Mouse (Mus musculus) thymus, postnatal 25 days (tissue): ENCODE data around the gene 9430097D07Rik.

Experiments
- DNase-seq: peaks from one replicate; pipeline ENCODE4 v3.0.0; 2022

9430097D07Rik gene

GRCm38 (mm10) chr2:32596725-32597124, 21.2 kb upstream of the 9430097D07Rik start:
- no peak for DNase-seq

DNA sequence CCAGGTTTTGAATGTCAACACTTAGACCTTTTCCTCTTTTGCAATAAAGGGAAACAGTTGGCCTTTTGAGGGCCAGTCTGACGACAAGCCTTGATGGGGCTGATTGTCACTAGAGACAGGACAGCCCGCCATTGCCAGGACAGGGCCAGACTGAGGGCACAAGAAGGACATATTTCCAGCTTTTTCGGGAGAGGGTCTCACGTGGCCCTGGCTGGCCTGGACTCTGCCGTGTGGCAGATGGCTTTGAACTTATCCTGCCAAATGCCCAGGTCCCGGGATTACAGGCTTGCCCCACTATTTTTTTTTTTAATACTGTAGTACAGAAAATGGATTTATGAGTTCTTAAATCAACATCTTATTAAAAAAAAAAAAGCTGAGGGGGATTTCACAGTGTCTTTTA, 15.8 kb upstream of the 9430097D07Rik start:
- DNase-seq, result no peak

GRCm38 (mm10) chr2:32590224-32590623, 14.7 kb upstream of the 9430097D07Rik start:
- DNase-seq, result no peak

DNA sequence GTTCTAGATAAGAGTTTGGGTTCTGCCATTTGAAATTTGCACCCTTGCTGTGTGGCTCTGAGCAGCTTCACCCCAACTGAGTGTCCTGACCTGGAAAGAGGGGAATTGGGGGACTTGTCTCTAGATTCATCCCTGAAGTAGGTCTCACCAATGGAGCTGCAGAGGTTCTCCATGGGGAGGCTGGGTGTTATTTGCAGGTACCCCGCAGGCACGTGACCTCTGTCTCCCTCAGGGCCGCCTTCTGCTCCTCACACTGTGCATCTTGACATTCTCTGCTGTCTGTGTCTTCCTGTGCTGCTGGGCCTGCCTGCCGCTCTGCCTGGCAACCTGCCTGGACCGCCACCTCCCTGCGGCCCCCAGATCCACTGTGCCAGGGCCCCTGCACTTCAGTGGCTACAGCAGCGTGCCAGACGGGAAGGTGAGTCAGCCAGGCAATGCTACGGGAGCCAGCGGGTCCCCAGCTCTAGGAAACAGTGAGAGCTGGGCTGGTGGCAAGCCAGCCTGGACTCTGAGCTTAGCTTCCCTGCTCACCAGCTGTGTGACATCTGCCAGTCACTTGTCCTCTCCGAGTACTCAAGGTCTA, 13.8 kb upstream of the 9430097D07Rik start:
- DNase-seq, result no peak

- DNase-seq, result peak; percentile 44
Observed at GRCm38 (mm10) chr2:32587731-32588321, 12.3 kb upstream of the 9430097D07Rik start.

- DNase-seq, result peak; percentile 92
Observed at GRCm38 (mm10) chr2:32586871-32587351, 11.4 kb upstream of the 9430097D07Rik start, which contains the start of gene St6galnac4. St6galnac4 (plus strand) TSS chr2:32587095.

GRCm38 (mm10) chr2:32585149-32585714, 9.7 kb upstream of the 9430097D07Rik start:
- DNase-seq, result no peak

DNA sequence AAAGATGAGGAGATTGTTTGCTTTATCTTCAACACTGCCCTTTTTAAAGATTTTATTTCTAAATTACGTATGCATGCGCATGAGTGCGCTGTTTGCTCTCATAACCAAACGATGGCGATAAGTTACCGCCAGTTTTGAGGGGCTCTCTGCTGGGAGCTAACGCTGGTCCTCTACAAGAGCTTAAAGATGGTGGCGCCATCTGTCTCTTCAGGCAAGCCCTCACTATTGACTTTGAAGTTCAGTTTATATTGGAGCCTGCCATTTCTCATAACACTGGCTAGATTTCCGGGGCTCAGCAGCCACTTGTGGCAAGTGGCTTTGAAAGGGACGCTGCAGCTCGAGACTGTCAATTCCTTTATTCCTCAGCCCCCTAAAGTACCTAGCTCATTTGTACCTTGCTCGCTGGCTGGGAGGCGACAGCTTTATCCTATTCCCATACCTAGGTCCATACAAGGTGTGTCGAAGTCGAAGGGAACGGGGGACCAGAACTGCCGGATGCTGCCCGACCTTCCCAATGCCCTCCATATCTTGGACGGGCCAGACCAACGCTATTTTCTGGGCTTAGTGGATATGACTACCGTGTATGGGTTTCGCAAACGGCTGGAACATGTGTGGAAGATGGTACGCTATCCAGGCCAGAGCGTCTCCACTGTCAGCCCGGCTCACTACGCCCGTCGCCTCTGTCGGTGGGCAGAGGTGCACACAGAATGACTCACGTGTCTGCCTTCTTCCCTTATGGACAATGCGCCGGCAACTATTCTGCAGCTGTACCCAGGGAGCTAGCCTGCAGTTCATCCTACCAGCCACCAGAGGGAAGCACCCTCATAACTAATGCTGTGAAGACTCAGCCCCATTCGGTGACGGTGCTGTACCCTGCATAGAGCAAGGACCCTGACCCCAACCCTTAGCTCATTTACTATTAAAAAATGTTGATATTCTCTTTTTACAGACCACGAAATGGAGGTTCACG, 7.6 kb upstream of the 9430097D07Rik start:
- DNase-seq, result peak; percentile 83

GRCm38 (mm10) chr2:32581450-32582095, 6.1 kb upstream of the 9430097D07Rik start:
- DNase-seq, result peak; percentile 32

GRCm38 (mm10) chr2:32578146-32579046, 2.9 kb upstream of the 9430097D07Rik start:
- no peak for DNase-seq

DNA sequence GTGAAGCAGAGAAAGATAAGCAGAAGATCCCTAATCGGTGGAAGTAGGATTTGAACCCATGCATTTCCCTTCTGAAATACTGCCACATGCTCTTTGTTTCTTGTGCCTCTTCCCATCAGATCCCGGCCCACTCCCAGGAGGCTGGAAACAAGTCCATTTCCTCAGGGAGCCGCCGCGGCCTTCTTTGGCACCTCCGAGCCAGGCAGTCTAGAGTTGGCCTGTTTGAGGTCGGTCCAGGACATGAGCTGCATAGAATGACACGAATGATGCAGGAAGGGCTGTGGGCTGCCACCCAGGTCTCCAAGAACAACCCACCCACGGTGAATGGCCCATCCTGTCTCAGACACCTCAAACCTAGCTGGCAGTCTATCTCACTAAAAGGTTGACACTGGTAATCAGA, 1.0 kb upstream of the 9430097D07Rik start:
- no peak for DNase-seq

DNA sequence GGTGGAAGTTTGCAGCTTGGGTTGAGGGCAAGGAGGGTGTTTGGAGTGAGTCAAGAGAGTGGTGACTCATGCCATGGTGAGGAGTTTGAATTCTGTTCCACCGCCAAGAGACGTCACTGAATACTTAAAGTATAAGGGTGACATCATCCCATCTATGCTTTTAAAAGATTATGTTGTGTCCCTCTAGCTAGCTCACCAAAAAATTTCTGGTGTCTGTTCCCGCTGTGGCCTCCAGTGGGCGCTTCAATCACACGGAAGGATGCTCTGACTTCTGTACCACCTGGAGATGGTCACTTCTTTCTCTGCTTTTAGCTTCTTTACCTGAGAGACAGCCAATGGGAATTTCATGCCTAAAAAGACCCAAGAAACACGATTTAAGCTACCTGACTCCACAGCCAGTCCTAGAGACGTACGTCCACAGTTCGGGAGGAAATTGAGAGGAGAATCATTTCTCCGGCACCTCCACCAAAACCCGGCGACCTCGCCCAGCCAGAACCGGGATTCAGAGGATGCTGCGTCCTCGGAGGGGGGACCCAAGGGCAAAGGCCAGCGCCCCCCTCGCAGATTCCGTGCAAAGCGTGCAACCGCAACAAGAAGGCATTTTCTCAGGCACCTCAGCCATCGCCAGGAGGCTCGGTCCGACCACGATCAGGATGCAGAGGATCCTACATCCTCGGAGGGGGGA, 441 bp downstream of the 9430097D07Rik start:
- DNase-seq, result peak; percentile 68

- no peak for DNase-seq
Observed at GRCm38 (mm10) chr2:32574497-32574896, 987 bp downstream of the 9430097D07Rik start, which contains the start of gene Pip5kl1. Pip5kl1 (plus strand) TSS chr2:32574797.

- no peak for DNase-seq
Observed at GRCm38 (mm10) chr2:32572196-32572595, 3.3 kb downstream of the 9430097D07Rik start.

DNA sequence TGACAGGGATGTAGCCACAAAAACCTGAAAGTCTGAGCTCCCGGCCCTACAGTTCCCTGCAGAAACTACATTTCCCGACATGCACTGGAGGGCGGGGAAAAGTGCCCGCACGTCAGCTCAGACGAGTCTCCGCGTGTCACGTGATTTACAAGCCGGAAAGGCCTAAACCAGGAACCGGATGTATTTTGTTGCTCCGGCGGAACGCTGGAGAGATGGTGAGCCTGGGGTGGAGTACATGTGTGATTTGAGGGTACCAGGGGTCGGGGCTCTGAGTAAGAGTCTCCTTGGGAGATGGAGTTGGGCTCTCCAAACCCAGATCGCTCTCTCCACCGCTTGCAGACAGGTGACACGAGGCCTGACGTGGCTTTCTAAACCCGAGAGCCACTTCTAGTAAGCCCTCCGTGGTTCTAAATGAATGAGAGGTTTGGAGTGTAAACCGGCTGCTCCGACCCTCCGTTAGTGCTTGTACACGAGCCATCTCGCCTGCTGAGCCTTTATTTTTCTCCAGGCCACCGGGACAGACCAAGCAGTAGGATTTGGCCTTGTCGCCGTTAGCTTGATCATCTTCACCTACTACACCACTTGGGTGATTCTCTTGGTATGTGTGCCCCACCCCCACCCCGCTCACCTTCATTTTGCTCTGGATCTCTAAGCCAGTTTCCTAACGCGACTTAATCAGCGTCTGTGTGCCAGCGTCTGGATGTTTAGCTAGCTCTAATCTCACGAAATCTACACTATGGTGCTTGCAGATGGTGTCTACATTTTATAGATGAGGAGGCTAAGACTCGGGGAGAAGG, 4.6 kb downstream of the 9430097D07Rik start, which contains the start of gene Dpm2:
TSS of gene Dpm2 (plus strand) at position 161 of the 797 bp plus-strand sequence.
- peak; percentile 90 for DNase-seq

GRCm38 (mm10) chr2:32568941-32569340, 6.5 kb downstream of the 9430097D07Rik start:
- no peak for DNase-seq

- DNase-seq, result no peak
Observed at GRCm38 (mm10) chr2:32568149-32568548, 7.3 kb downstream of the 9430097D07Rik start.

GRCm38 (mm10) chr2:32566536-32567063, 8.9 kb downstream of the 9430097D07Rik start:
- DNase-seq, result peak; percentile 77

DNA sequence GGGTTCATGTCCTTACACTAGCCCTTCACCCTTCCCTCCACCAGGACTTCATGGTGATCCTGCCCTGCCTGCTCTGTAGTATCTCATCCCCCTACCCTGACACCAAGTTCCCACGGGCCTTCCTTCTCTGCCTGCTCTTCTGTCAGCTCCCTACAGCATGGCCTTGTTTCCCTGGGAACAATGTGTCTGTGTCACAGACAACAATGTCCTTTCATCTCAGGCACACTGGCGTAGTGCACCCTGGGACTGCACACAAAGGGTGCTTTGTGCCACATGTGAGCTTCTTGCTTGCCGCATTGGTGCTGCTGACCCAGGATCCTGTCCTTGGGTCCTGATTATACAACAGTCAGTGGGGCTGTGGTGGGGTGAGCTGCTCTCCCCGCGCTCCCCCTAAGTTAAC, 15.9 kb downstream of the 9430097D07Rik start:
- no peak for DNase-seq
